Mouse (Mus musculus): Measurements from ENCODE around the gene Mamdc2.
"Not testable (repeated sequence)": the region's sequence is repeated elsewhere in the genome, so short reads cannot be mapped to it uniquely, and the experiment has no call there.

Mamdc2 gene

GRCm38 (mm10) chr19:23447988-23448497, at the start of gene Mamdc2:
Gene Mamdc2 (minus strand): TSS chr19:23448442.
- DNase-seq (ENCODE audit: low spot score in 2 of 2), result peak; percentile 1 to 2

GRCm38 (mm10) chr19:23498011-23498410, 49.8 kb upstream of the Mamdc2 start:
- DNase-seq (ENCODE audit: low spot score in 2 of 2), result no peak

- no peak for DNase-seq (ENCODE audit: low spot score in 2 of 2)
Observed at GRCm38 (mm10) chr19:23497171-23497917, 49.1 kb upstream of the Mamdc2 start.

- DNase-seq (ENCODE audit: low spot score in 2 of 2), result no peak
Observed at GRCm38 (mm10) chr19:23496536-23496935, 48.3 kb upstream of the Mamdc2 start.

- no peak for DNase-seq (ENCODE audit: low spot score in 2 of 2)
Observed at GRCm38 (mm10) chr19:23492663-23493062, 44.4 kb upstream of the Mamdc2 start.

- DNase-seq (ENCODE audit: low spot score in 2 of 2), result not testable (repeated sequence)
Observed at GRCm38 (mm10) chr19:23490703-23491102, 42.5 kb upstream of the Mamdc2 start.

GRCm38 (mm10) chr19:23489780-23490179, 41.5 kb upstream of the Mamdc2 start:
- no peak for DNase-seq (ENCODE audit: low spot score in 2 of 2)

- no peak for DNase-seq (ENCODE audit: low spot score in 2 of 2)
Observed at GRCm38 (mm10) chr19:23487421-23487820, 39.2 kb upstream of the Mamdc2 start.

- no peak for DNase-seq (ENCODE audit: low spot score in 2 of 2)
Observed at GRCm38 (mm10) chr19:23486631-23487270, 38.5 kb upstream of the Mamdc2 start.

- DNase-seq (ENCODE audit: low spot score in 2 of 2), result no peak
Observed at GRCm38 (mm10) chr19:23485940-23486600, 37.8 kb upstream of the Mamdc2 start.

GRCm38 (mm10) chr19:23482571-23482970, 34.3 kb upstream of the Mamdc2 start:
- not testable (repeated sequence) for DNase-seq (ENCODE audit: low spot score in 2 of 2)

GRCm38 (mm10) chr19:23479597-23479967, 31.3 kb upstream of the Mamdc2 start:
- no peak for DNase-seq (ENCODE audit: low spot score in 2 of 2)

GRCm38 (mm10) chr19:23478895-23479596, 30.8 kb upstream of the Mamdc2 start:
- no peak for DNase-seq (ENCODE audit: low spot score in 2 of 2)

- DNase-seq (ENCODE audit: low spot score in 2 of 2), result no peak
Observed at GRCm38 (mm10) chr19:23477826-23478225, 29.6 kb upstream of the Mamdc2 start.

GRCm38 (mm10) chr19:23467866-23468265, 19.6 kb upstream of the Mamdc2 start:
- no peak for DNase-seq (ENCODE audit: low spot score in 2 of 2)

- no peak for DNase-seq (ENCODE audit: low spot score in 2 of 2)
Observed at GRCm38 (mm10) chr19:23467011-23467410, 18.8 kb upstream of the Mamdc2 start.

- no peak for DNase-seq (ENCODE audit: low spot score in 2 of 2)
Observed at GRCm38 (mm10) chr19:23457492-23457891, 9.2 kb upstream of the Mamdc2 start.

- DNase-seq (ENCODE audit: low spot score in 2 of 2), result no peak
Observed at GRCm38 (mm10) chr19:23451361-23451760, 3.1 kb upstream of the Mamdc2 start.

GRCm38 (mm10) chr19:23447221-23447987, 838 bp downstream of the Mamdc2 start:
- DNase-seq (ENCODE audit: low spot score in 2 of 2), result peak; percentile 23 to 36

- DNase-seq (ENCODE audit: low spot score in 2 of 2), result no peak
Observed at GRCm38 (mm10) chr19:23444910-23445845, 3.1 kb downstream of the Mamdc2 start.
